Mouse (Mus musculus) ES-Bruce4 (cell line): ENCODE data around the gene Kcng1.
A peak's percentile ranks its signal among the peaks of the same experiment; 100 is the strongest.

Experiments
- CTCF ChIP-seq: IDR thresholded peaks from one replicate; pipeline ENCODE4 v1.8.1; 2011; ENCODE audit warnings: low read depth, low read length
- POLR2A ChIP-seq: IDR thresholded peaks from one replicate; pipeline ENCODE4 v1.8.1; 2011; ENCODE audit warnings: low read length; ENCODE audit not compliant: insufficient read depth

GRCm38 (mm10) chr2:168243278-168243677, 38.3 kb downstream of the Kcng1 start:
- peak; percentile 30 for TF ChIP-seq CTCF
- TF ChIP-seq POLR2A = no peak
